Mouse (Mus musculus): Measurements from ENCODE around the gene Tenm4.

Gene Tenm4

DNA sequence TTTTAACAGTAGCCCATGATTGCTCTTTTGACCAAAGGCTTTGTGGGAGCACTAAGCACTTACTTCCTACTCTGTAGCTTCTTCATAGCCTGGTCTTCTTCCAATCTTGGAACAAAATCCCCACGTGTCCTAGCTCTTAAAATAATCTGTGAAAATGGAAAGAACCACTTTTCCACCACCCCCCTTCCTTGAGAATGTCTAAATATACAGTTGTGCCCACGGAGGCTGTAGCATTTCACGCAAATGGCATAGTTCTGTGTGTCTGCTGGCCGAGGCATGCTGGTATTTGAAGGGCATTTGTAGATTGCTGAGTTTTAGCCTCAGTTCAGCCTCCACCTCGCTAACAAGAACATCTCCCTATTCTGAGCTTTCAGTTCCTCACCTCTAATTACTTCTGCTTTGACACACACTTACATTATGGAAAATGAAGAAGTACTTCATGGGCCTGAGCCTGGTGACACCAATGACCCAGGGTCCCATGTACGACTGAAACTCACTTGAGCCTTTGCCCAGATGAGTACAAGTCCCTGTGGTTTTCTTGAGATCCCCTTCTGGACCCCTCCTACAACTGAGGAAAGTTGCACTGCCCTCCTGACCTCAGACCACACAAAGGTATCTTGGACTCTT lies 306.1 kb downstream of the Tenm4 start:
- DNase-seq (ENCODE audit: low read depth), result no peak

DNA sequence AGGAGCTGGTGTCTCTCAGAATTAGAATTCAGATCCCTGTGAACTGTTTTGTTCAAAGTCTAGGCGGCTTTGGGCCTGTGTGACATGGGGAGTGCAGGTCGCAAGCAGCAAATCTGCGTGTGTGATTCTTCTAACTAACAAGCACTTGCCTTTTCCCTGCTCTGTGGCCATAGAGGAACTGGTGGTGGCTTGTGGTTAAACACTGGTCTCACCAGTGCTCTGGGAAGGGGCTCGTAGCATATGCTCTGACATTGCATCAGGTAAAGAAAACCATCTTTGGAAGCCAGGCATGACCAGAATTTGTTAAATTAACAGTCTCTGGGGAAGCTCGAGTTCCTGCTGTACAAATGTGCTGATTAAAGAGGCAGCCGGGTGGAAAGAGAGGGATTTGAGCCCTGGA lies 308.1 kb downstream of the Tenm4 start:
- DNase-seq (ENCODE audit: low read depth), result no peak

DNA sequence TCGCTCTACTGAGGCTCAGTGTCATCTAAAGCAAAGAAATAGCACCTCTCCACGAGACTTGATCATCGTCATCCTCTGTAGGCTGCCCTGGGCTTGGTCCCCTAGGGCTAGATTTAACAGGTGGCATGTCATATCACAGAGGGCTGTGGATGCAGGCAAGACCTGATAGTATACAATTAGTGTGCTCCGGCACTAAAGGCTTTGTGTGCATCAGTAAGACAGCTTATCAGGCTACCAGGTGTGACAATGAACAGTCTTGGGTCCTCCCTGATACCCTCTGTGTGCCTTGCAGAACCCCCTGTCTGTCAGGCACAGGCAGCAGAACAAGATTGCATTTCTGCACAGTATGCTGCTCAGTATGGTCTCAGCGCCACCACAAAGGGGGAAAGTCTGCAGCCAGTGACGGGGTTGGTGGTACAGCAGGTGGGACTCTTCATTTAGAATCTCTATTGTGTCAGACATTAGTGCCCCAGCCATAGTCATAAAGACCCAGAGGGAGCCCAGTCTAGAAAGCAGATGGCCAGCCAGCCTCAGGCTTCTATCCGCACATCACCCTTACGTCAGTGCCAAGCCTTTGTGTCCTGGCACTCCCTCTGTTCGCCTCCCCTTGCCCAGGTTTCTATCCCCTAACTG lies 309.4 kb downstream of the Tenm4 start:
- no peak for DNase-seq (ENCODE audit: low read depth)

DNA sequence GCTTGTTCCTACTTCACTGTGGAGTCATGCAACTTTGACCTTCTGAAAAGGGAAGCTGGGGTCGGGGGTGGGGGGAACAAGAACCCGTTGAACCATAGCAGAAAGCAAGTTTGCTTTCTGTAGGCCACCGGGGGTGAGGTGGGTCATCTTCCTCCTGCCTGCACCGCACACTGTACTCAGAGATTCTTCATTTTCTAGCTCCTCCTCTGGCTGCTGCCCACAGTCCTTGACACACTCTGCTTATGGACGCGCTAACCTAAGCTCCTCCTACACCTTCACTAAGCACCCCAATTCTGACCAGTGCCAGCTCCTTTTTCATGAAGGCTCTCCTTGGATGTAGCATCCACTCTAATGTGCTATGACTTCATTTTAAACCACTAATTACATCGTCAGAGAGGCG lies 311.9 kb downstream of the Tenm4 start:
- DNase-seq (ENCODE audit: low read depth), result no peak

DNA sequence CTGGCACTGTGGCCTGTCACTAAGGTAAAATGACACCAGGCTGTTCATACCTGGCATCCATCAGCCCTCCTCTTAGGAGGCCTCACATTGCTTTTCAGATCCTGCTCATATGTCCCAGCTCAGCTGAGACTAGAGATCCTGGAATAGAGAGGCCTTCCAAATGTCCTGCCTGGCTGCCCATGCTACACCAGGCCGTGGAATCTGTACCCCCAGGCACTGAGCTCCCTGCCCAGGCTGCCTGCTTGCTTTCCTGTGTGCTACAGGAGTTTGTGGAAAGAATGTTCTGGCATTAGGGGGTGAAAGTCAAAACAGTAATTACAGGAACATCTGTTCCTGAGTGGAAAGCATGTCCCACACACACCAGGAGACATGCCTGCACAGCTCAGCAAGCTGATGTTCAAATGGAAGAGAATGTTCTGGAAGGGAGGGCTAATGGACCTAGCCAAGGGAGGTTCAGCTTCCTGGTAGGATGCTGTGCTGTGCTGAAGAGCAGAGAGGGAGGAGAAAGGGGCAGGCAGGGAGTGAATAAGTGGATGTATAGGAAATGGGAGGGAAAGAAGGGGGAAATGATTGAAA lies 313.0 kb downstream of the Tenm4 start:
- DNase-seq (ENCODE audit: low read depth), result no peak

DNA sequence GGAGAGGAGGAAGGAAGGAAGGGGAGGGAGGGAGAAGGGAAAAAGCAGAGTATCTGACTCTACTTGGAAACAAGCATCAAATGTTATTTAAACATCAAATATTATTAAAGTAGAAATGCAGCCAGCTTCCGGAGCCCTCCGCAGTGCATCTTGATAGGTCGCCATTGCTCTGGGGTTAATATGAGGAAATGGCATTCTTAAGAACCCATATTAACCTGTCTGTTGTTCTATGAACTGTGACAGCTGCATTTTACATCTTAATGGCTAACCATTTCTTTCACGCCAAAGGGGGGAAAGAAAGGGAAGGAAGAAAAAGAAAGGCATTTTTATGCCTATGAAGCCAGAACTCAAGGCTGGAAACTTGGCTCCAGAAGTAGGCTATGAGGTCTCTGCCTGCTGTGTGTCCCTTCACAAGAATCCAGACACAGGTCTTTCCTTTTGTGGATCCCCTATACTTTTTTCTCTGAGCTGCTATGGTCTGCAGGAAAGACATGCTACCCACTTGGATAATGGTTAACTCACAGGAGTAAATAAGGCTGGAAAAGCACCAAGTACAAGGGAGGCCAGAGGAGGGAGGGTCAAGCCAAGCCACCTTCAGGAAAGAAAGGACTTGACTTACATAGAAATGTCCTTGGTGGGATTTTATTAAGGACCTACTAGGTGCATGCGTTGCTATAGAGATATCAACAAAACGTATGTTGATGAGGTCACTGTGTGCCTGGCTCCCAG lies 318.5 kb downstream of the Tenm4 start:
- DNase-seq (ENCODE audit: low read depth), result no peak

DNA sequence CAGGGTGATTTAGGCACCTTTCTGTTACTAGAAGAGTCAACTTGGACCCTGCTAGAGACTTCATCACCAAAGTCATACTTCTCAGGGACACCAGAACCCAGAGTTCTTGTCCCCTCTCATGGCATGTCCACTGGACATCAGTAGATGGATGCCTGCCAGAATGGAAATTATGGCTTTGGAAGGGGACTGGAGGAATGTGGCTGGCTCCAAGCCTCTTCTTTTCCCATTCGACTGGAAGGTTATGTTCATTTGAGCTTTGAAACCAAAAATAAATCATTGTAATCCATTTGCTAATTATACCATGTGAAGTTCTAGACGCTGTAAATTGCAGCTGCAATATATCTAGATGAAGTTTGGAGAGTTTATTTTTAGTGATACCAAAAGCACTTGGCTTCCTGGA lies 320.9 kb downstream of the Tenm4 start:
- DNase-seq (ENCODE audit: low read depth), result no peak

DNA sequence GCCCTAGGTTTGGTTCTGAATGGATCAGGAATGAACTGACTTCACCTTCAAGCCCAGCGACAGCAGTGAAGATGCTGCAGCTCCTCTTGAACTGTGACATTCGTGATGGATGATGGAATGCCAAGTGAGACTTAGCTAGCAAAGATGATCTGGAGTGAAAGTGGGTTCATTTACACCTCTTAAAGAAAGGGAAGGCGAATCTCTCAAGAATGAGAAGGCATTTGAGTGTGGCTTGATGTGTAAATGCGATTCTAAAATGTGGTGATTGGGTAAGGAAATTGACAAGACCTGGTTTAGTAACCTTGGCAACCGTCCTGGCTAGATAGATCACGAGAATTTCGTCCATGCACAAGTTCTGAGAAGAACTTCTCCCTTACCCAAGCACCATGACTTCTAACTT lies 321.6 kb downstream of the Tenm4 start:
- DNase-seq (ENCODE audit: low read depth), result no peak

DNA sequence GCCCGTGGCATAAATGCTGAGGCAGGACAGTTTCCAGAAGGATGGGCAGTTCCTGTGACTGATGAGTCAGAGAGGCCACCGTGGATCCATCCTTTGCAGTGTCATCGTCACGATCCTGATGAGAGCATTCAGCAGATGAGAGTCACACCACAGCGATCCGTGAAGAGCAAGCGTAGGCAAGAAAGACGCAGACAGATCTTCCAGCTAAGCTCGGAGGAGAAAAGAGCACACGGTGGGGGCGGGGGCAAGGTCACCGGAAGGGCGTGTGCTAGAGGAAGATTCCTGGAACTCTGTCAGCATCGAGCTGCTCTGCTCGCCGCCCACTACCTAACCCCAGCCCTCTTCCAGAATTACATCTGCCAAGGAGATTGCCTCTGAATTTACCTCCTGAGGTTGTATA lies 323.0 kb downstream of the Tenm4 start:
- DNase-seq (ENCODE audit: low read depth), result no peak

DNA sequence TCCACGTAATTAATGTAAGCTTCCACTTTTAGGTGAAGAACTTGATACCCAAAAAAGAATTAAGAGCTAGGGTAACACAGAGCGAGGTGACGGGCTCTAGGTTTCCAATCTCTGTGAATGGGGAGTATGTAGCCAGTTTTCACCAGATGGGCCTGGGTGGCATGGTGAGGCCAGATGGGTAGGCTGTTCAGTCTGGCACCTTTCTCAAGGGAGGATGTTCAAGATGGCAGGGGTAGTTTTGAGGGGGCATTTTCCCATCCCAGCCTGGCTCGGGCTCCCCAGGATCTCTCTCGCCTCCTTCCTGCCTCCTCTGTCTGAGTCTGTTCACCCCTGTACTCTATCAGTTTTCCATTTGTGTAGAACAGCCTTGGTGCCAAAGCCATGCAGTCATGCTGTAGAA lies 329.1 kb downstream of the Tenm4 start:
- no peak for DNase-seq (ENCODE audit: low read depth)

DNA sequence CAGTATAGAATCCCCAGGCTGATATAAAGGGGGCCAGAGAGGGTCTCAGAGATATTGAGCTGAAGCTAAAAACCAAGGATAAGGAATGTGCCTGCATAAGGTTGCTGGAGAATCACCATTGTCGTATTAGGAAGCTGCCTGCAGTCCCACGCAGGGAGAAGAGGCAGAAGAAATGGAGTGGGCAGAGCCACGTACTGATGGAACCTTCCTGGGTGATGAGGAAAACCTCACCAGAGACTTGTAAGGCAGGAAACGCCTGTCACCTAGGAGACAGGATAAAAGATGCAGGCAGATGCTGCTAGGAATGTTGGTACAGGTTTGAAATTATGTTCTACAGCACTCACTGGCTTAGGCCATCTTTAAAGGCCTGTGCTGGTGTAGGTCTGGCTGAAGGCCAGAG lies 329.8 kb downstream of the Tenm4 start:
- DNase-seq (ENCODE audit: low read depth), result no peak

DNA sequence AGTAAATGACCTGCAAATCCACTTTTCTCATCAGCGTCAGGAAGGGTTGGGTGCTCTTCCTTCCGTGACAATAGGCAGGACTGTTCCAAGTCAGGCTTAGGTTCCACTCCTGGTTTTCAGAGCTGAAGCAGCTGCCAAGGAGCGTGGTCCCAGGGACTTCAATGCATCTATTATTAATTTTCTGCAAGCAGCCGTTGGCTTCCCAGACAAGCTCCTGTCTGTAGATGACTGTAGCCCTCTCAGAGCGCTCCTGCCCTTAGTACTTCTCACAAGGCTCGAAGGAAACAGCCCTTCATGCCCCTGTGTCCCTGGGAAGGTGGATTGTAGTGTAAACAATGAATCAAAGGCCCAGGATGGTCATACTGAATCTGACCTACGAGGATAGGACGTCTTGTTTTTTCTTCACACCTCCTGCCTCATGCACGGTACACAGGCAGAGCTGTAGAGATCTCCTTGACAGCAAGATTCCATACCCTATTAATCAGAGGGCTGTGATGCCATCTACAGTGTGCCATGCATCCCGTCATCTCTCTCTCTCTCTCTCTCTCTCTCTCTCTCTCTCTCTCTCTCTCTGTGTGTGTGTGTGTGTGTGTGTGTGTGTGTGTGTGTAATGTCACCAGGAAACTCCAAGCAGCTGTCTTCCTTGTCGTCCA lies 331.4 kb downstream of the Tenm4 start:
- no peak for DNase-seq (ENCODE audit: low read depth)

DNA sequence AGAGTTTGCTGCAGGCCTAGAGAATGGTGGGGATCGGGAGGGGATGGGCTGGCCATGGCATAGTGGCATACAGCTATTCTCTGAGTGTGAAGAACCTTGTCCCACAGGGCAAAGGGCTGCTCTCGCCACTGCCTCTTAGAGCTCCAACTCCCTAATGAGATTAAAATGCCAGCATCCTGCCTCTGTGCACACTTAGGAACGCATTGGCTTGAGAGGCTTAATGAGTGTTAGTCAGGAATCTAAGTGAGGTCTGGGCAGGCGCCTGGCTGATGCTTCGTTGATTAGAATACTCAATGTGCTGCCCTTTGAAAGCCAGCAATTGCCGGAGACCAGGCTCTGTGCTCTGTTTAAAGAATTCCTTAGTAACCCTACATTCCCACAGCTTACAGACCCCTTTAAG lies 334.5 kb downstream of the Tenm4 start:
- no peak for DNase-seq (ENCODE audit: low read depth)

DNA sequence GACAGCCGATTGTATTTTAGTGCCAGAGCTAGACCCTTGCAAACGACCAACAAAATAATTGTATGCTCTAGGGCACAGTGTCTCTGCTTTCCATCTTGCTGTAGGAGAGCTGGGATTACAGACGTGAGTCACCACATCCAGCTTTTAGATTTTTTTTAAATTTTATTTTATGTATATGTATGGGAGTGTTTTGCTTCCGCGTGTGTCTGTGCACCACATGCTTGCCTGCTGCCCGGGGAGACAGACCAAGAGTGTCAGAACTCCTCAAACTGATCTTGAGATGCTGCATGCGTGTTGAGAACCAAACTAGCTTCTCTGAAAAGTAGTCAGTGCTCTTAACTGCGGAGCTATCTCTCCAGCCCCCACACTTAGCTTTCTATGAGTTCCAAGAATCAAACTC lies 336.0 kb downstream of the Tenm4 start:
- no peak for DNase-seq (ENCODE audit: low read depth)

DNA sequence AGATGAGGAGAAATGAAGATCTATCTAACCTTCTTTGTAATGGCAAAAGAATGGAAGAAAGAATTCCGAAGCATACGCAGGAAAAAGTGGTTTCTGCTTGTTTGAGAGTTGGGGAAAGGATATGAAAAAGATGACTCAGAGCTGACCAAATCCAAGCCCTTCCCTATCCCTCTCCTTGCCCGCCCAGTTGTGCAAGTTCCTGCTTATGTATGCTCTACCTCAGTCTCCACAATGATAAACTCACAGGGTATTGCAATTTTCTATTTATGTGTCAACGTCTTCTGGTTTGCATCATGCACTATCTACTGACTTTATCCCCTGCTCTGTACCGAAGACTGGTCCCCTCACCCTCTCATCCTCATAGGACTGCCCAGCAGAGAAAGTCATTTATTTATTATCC lies 339.4 kb downstream of the Tenm4 start:
- peak; percentile 3 for DNase-seq (ENCODE audit: low read depth)

DNA sequence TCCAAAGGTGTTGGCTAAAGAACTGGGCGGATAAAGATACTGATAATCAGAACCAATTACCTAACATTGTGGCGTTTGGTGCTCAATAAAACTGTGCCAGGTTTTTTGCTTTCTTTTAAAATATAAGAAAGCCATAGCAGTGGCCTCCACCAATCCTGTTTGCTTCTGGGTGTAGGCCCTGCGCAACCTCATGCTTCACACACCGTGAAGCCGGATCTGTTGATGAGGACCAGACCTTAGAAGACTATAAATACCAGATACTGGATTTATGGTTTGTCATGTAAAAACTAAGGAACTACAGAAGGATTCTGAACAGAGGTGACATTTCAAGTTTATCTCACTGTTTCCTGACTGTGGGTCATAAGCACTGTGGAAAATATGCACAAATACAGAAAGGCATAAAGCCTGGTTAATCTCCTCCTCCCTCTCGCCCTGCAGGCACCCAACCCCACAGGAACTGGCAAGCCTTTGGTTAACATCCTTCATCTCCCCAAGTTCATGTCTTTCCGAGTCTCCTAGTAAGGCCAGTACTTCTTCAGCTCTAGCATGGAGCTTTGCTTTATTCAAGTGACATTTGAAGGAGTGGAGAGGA lies 340.1 kb downstream of the Tenm4 start:
- no peak for DNase-seq (ENCODE audit: low read depth)

DNA sequence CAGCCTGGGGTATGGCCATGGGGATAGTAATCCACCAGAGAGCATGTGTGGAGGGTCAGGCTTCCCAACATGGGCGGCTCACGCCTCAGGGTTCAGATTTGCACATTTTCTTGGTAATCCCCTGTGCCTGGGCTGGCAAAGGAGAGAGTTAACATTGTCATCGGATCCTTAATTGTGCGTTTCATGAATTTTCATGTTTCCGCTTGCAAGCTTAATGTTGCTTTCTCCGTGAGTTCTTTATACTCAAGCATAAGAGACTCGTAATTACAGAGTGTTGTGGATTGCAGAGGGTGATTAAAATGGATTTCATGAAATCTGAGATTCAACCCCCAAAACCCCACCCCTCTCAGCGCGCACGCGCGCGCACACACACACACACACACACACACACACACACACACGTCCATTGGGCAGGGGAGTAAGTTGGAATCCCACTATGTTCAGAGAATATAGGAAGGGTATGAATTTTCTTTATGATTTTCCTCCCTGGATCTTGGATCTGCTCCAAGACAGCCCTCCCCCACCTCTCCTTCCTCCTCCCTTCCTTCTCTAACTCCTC lies 341.0 kb downstream of the Tenm4 start:
- DNase-seq (ENCODE audit: low read depth), result no peak

DNA sequence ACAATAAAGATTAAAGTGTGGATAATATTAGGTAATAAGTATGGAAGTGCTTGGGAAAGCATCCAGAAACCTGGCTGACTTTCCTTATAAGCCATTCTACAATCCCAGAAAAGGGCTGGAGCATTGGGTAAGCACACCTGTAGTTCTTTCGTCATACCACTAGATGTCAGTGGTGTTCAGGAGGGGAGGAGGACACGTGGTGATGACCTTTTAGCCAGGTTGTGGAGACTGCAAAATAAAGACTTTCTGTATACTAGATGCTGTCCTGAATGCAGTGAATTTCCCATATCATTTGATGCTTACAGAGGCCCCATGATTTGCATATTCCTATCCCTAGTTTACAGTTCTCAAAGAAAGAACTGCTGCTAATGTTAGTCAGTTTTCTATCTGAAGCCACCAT lies 348.2 kb downstream of the Tenm4 start:
- DNase-seq (ENCODE audit: low read depth), result peak; percentile 16

DNA sequence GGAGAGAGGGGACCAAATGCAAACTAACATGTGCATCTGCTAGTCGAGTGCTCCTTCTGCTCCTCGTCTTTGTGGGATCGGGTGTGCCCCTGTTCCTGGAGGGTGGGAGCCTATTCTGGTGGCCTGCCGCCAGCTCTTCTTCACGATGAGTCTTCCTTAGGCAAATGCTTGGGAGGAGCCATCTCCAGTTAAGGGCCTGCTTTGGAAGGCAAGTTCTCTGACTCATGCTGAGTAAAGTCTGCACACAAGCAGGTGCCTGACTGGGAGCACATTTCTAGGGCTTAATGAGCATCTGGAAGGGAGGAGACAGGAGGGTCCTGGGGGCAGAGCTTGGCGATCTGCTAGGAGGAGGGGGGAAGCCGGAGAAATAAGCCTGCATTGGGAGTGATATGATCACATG lies 350.9 kb downstream of the Tenm4 start:
- DNase-seq (ENCODE audit: low read depth), result no peak

DNA sequence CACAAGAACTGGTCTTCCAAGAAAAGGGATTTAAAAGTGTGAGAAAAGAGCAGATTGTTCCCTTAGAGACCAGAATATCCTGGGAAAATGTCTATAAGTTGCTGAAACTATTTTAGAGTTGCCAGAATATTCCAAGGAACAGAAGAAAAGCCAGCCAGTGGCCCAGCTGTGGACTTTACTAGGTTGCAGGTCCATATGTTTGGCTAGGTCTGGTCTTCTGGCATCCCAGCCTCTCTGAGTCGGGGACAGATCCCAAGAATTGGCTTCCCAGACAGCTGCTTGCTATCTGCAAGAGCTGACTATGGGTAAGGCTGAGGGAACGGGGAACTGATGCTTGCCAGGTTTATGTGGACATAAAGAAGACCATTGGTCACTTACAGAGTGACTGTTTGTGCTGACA lies 352.6 kb downstream of the Tenm4 start:
- no peak for DNase-seq (ENCODE audit: low read depth)

DNA sequence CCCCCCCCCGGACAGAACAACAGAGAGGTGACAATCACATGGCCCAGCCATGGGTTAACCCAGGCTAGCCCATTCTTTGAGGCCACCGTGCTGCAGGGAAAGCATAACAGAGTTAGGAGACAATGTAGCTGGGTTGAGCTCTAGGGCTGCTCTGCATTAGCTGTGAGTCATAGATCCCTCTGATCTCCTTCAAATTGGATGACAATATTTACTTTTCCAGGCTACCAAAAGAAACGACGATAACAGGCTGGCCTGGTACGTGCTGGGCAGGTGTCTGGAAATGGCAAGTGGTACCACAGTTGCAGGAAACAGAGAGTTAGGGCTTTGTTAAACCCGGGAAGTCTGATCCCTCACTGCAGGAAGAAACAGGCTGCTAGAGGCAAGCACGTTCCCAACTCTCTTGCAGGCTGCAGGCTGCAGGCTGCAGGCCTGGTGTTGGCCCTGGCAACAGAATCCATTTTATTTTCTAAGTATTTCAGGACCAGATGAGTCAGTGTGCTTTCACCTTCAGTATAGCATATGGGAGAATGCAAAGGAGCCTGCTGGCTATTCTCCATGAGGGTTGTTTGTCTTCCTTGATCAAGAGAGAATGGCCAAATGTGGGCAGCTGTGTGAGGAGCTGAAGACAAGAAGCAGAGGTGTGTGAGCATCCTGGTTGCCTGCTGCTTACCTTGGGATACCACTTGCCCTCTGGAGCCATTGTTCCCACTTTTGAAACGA lies 353.6 kb downstream of the Tenm4 start:
- DNase-seq (ENCODE audit: low read depth), result no peak
